Mouse (Mus musculus): ENCODE measurements at regions not wholly inside any gene's neighbourhood (a gene's known extent, or its start where the extent isn't known, plus 50 kb on each side); places are given as distances from the start of the nearest gene placed in this dataset.

DNA sequence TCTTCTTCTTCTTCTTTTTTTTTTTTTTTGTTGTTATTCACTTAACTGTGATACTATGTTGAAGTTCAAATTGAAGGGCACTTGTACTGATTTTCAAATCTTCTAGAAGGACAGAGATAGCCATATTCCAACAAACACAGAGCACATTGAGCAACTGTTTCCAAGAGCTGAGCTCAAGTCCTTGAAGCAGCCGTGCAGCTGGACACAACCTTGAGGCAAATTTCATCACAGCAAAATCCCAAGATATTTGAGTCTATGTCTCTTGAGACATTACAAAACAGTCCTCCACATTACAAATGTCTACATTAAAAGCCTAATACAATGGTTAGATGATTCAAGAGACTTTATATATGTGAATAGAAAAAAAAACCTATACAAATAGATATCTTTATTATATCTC is 141.9 kb downstream of the Gja1 start:
- Histone ChIP-seq H3K4me3 (no peak overlapping the region), H3K27ac (replicated peaks) (no peak overlapping the region), H3K4me2 (no peak overlapping the region), H3K9me3 (no peaks in the 10 kb centered on the region), H3K27me3 (no peaks in the 10 kb centered on the region), H3K9ac (no peak overlapping the region), H3K36me3 (no peaks in the 10 kb centered on the region), H3K4me1 (replicated peaks) (no peaks in the 10 kb centered on the region)
- WGBS, result 97% methylated on average over 1 of the region's 1 CpGs
- ATAC-seq (ENCODE audit: low read depth), result no peak

DNA sequence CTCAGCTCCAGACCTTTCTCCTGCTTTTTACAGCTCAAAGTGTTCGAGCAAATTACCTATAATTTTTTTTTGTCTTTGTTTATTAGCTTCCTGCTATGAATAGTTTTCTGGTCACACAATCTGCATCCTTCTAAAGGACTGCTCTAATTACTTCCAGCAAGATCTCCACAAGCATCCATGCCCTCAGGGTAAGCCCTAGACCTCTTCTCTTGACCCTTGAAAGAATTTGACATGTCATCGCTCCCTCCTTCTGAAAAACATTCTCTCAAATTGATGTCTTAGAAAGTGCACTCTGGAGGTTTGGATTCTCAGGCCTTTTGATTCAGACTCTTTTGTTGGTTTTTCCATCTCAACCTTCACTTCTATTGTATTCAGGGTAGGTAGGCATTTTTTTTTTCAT is 148.7 kb downstream of the Gja1 start:
- H3K4me1 ChIP-seq (replicated peaks), result no peaks in the 10 kb centered on the region
- no peak overlapping the region for H3K4me3 ChIP-seq
- 65% methylated on average over 2 of the region's 2 CpGs for WGBS
- H3K27ac ChIP-seq (replicated peaks), result no peak overlapping the region
- peaks cover 3% of the 10 kb centered on the region; the same call in 1 of the 2 replicates for H3K9me3 ChIP-seq
- ATAC-seq (ENCODE audit: low read depth), result no peak
- no peak overlapping the region for H3K4me2 ChIP-seq
- H3K27me3 ChIP-seq, result no peaks in the 10 kb centered on the region
- H3K9ac ChIP-seq, result no peak overlapping the region
- no peaks in the 10 kb centered on the region for H3K36me3 ChIP-seq

GRCm38 (mm10) chr10:56537091-56537490 is 160.0 kb downstream of the Gja1 start:
- H3K27ac ChIP-seq (replicated peaks), result no peak overlapping the region
- 56% methylated on average over 4 of the region's 4 CpGs for WGBS
- no peaks in the 10 kb centered on the region for H3K36me3 ChIP-seq
- H3K9ac ChIP-seq, result no peak overlapping the region
- no peak for ATAC-seq (ENCODE audit: low read depth)
- no peaks in the 10 kb centered on the region for H3K4me1 ChIP-seq (replicated peaks)
- no peaks in the 10 kb centered on the region for H3K9me3 ChIP-seq
- H3K4me3 ChIP-seq, result no peak overlapping the region
- H3K27me3 ChIP-seq, result no peaks in the 10 kb centered on the region
- no peak overlapping the region for H3K4me2 ChIP-seq

- Histone ChIP-seq H3K9me3 (no peaks in the 10 kb centered on the region), H3K36me3 (no peaks in the 10 kb centered on the region), H3K4me1 (replicated peaks) (no peaks in the 10 kb centered on the region), H3K4me3 (no peak overlapping the region), H3K9ac (no peak overlapping the region), H3K4me2 (no peak overlapping the region), H3K27me3 (no peaks in the 10 kb centered on the region), H3K27ac (replicated peaks) (no peak overlapping the region)
- no peak for ATAC-seq (ENCODE audit: low read depth)
- WGBS, result 84% methylated on average over 5 of the region's 5 CpGs
Observed at GRCm38 (mm10) chr10:56539827-56540511, 162.8 kb downstream of the Gja1 start.

- H3K9me3 ChIP-seq, result no peaks in the 10 kb centered on the region
- H3K4me1 ChIP-seq (replicated peaks), result no peaks in the 10 kb centered on the region
- no peak overlapping the region for H3K9ac ChIP-seq
- H3K4me3 ChIP-seq, result no peak overlapping the region
- no peak overlapping the region for H3K4me2 ChIP-seq
- no peak for ATAC-seq (ENCODE audit: low read depth)
- 82% methylated on average over 3 of the region's 3 CpGs for WGBS
- no peak overlapping the region for H3K27ac ChIP-seq (replicated peaks)
- no peaks in the 10 kb centered on the region for H3K36me3 ChIP-seq
- no peaks in the 10 kb centered on the region for H3K27me3 ChIP-seq
Observed at GRCm38 (mm10) chr10:56542106-56542505, 165.0 kb downstream of the Gja1 start.

DNA sequence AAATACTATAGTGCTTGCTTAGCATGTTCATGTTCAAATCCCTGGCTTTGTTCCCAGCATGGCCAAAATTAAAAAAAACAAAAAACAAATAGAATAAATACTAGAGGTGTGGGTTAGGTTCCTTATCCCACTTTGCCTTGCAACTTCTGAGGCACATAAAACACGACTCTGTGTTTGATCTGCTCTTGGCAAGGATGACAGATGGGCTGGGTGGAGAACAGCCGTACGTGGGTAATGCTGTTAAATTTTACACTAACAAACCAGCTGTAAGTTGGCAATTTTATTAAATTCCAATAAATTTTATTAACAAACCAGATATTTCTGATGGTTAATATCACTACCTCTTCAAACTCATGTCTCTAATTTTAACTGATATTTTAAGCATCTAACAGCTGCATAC is 168.9 kb downstream of the Gja1 start:
- Histone ChIP-seq H3K4me3 (no peak overlapping the region), H3K9me3 (no peaks in the 10 kb centered on the region), H3K4me2 (no peak overlapping the region), H3K4me1 (replicated peaks) (no peaks in the 10 kb centered on the region), H3K36me3 (no peaks in the 10 kb centered on the region), H3K27me3 (no peaks in the 10 kb centered on the region), H3K9ac (no peak overlapping the region), H3K27ac (replicated peaks) (no peak overlapping the region)
- ATAC-seq (ENCODE audit: low read depth), result no peak
- 60% methylated on average over 3 of the region's 3 CpGs for WGBS

- Histone ChIP-seq H3K9me3 (no peaks in the 10 kb centered on the region), H3K4me2 (no peak overlapping the region), H3K27me3 (no peaks in the 10 kb centered on the region), H3K27ac (replicated peaks) (no peak overlapping the region), H3K36me3 (no peaks in the 10 kb centered on the region), H3K4me3 (no peak overlapping the region), H3K4me1 (replicated peaks) (no peaks in the 10 kb centered on the region), H3K9ac (no peak overlapping the region)
- 67% methylated on average over 2 of the region's 2 CpGs for WGBS
- ATAC-seq (ENCODE audit: low read depth), result no peak
Observed at GRCm38 (mm10) chr10:56546824-56547223, 169.7 kb downstream of the Gja1 start.

- Histone ChIP-seq H3K27me3 (no peaks in the 10 kb centered on the region), H3K4me2 (no peak overlapping the region), H3K27ac (replicated peaks) (no peak overlapping the region), H3K36me3 (no peaks in the 10 kb centered on the region), H3K9me3 (no peaks in the 10 kb centered on the region), H3K4me3 (no peak overlapping the region), H3K4me1 (replicated peaks) (no peaks in the 10 kb centered on the region), H3K9ac (no peak overlapping the region)
- ATAC-seq (ENCODE audit: low read depth), result no peak
- WGBS, result 87% methylated on average over 3 of the region's 4 CpGs
Observed at GRCm38 (mm10) chr10:56547825-56548224, 170.7 kb downstream of the Gja1 start.

- no peak for ATAC-seq (ENCODE audit: low read depth)
- 93% methylated on average over 12 of the region's 12 CpGs for WGBS
- H3K9me3 ChIP-seq, result no peaks in the 10 kb centered on the region
- H3K4me2 ChIP-seq, result no peak overlapping the region
- H3K27ac ChIP-seq (replicated peaks), result no peak overlapping the region
- H3K4me1 ChIP-seq (replicated peaks), result no peaks in the 10 kb centered on the region
- no peaks in the 10 kb centered on the region for H3K27me3 ChIP-seq
- H3K36me3 ChIP-seq, result no peaks in the 10 kb centered on the region
- H3K9ac ChIP-seq, result no peak overlapping the region
- H3K4me3 ChIP-seq, result no peak overlapping the region
Observed at GRCm38 (mm10) chr10:56566836-56567442, 189.8 kb downstream of the Gja1 start.

DNA sequence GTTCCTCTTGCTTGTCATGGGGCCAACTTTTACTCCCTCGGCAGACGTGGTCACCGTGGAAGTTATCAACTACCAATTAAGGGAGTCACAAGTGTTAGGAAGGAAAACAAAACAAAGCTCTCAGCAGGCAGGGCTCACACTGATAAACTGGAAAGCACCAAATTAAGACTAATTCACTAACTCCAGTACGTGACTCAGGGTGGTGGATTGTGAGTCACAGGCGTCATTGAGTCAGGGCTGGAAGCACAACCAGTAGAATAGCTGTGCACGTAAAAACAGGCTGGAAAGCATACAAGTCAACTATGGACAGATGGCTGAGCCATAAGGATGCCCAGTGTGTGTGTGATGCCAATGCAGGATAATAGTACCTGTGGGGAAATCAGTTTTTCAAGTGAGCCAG is 204.9 kb downstream of the Gja1 start:
- WGBS, result 63% methylated on average over 6 of the region's 6 CpGs
- Histone ChIP-seq H3K27me3 (no peaks in the 10 kb centered on the region), H3K36me3 (no peaks in the 10 kb centered on the region), H3K4me2 (no peak overlapping the region), H3K4me1 (replicated peaks) (no peaks in the 10 kb centered on the region), H3K9me3 (no peaks in the 10 kb centered on the region), H3K4me3 (no peak overlapping the region), H3K9ac (no peak overlapping the region), H3K27ac (replicated peaks) (no peak overlapping the region)
- no peak for ATAC-seq (ENCODE audit: low read depth)

DNA sequence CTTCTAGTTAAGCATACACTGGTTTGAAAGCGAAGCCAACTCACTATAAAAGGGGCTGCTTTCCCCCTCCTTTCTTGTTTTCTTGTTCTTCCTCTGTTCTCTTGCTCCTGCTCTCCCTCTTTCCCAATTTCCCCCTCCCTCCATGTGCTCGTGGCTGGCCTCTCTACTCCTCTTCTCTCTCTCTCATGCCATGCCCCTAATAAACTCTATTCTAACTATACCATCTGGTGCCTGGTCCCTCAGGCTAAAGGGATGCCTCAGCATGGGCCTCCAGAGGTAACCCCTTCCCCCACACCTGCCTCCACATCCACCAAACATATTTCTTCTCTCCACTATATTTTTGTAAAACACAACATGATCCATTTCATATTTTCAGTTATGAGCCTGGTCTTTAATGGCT is 210.1 kb downstream of the Gja1 start:
- H3K9me3 ChIP-seq, result no peaks in the 10 kb centered on the region
- no peak overlapping the region for H3K27ac ChIP-seq (replicated peaks)
- H3K27me3 ChIP-seq, result no peaks in the 10 kb centered on the region
- no peak overlapping the region for H3K4me3 ChIP-seq
- ATAC-seq (ENCODE audit: low read depth), result no peak
- H3K9ac ChIP-seq, result no peak overlapping the region
- no peaks in the 10 kb centered on the region for H3K36me3 ChIP-seq
- WGBS, result 52% methylated on average over 2 of the region's 2 CpGs
- no peak overlapping the region for H3K4me2 ChIP-seq
- H3K4me1 ChIP-seq (replicated peaks), result no peaks in the 10 kb centered on the region

DNA sequence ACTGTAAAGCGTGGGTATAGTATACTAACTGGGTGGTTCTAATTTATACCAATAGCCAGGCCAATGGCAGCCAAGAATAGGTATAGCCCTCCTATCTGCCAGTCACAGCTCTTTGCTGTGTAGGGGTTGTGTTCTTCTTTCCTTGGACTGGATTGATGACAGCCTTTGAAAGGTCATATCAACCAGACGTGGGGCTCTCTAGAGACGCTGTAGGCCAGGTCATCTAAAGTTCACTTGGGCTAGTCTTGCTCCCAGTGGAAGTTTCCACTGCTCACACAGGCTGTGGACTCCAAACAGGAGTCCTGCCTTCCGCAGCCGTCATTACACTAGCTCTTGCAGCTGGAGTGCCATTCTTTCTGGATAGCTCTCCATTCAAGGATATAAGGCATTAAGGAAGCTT is 220.3 kb downstream of the Gja1 start:
- no peak overlapping the region for H3K9ac ChIP-seq
- H3K9me3 ChIP-seq, result no peaks in the 10 kb centered on the region
- no peaks in the 10 kb centered on the region for H3K36me3 ChIP-seq
- no peak overlapping the region for H3K4me3 ChIP-seq
- ATAC-seq (ENCODE audit: low read depth), result no peak
- H3K27me3 ChIP-seq, result no peaks in the 10 kb centered on the region
- no peaks in the 10 kb centered on the region for H3K4me1 ChIP-seq (replicated peaks)
- no peak overlapping the region for H3K27ac ChIP-seq (replicated peaks)
- no peak overlapping the region for H3K4me2 ChIP-seq
- 66% methylated on average over 5 of the region's 5 CpGs for WGBS

DNA sequence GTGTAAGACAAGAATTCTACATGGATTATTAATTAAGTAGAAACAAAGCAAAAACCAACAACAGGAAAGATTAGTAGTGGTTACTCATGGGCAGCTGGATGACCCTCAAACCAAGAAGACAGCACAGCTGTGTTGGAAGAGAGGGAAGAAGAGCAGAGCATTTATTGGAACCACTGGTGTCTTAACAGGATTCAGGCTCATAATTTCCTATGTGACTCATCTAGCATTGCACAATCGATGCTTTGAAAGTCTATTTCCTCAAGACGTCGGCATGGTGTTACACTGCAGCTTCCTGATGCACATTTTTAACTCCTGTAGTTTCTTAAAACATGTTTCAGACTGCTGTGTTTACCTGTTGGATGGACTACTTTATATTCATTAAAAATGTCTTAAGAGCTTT is 221.1 kb downstream of the Gja1 start:
- ATAC-seq (ENCODE audit: low read depth), result no peak
- H3K9ac ChIP-seq, result no peak overlapping the region
- H3K4me3 ChIP-seq, result no peak overlapping the region
- H3K4me1 ChIP-seq (replicated peaks), result no peaks in the 10 kb centered on the region
- no peak overlapping the region for H3K27ac ChIP-seq (replicated peaks)
- H3K4me2 ChIP-seq, result no peak overlapping the region
- no peaks in the 10 kb centered on the region for H3K9me3 ChIP-seq
- no peaks in the 10 kb centered on the region for H3K36me3 ChIP-seq
- WGBS, result 89% methylated on average over 3 of the region's 3 CpGs
- no peaks in the 10 kb centered on the region for H3K27me3 ChIP-seq

Measured in neural tube, embryonic 13.5 days (tissue).